Mouse (Mus musculus) testis, postnatal 10 days (tissue): ENCODE results near the gene Gm867.

Experiments used
- DNase-seq: peaks from one replicate; pipeline ENCODE4 v3.0.0; 2021; ENCODE audit warnings: low spot score

The Gm867 gene

GRCm38 (mm10) chr10:75897373-75897772 is 43.1 kb downstream of the Gm867 start:
- peak; percentile 82 for DNase-seq

- no peak for DNase-seq
Measured at GRCm38 (mm10) chr10:75896208-75896607, 44.3 kb downstream of the Gm867 start.

- DNase-seq: no peak
Measured at GRCm38 (mm10) chr10:75895730-75896129, 44.7 kb downstream of the Gm867 start.

GRCm38 (mm10) chr10:75894601-75895000 is 45.9 kb downstream of the Gm867 start:
- no peak for DNase-seq

GRCm38 (mm10) chr10:75893089-75893750 is 47.3 kb downstream of the Gm867 start, which contains the start of gene Derl3:
Gene Derl3 (plus strand): TSS chr10:75893413.
- DNase-seq: peak; percentile 95

GRCm38 (mm10) chr10:75889406-75890153 is 50.9 kb downstream of the Gm867 start:
- peak; percentile 43 for DNase-seq
